Mouse (Mus musculus) left cerebral cortex, adult 11 months (tissue): ENCODE data around the gene Smg1.
A peak's percentile ranks its signal among the peaks of the same experiment; 100 is the strongest.

Experiments used
- DNase-seq: peaks from one replicate; pipeline ENCODE4 v3.0.0; 2022; ENCODE audit warnings: low spot score

Smg1 gene

GRCm38 (mm10) chr7:118243453-118244385 is at the start of gene Smg1:
Gene Smg1, minus strand, starts transcription at chr7:118243670.
- peak; percentile 97 for DNase-seq

- no peak for DNase-seq
These were observed 39.7 kb upstream of the Smg1 start for GRCm38 (mm10) chr7:118283186-118283585.

- no peak for DNase-seq
These were observed 39.1 kb upstream of the Smg1 start for GRCm38 (mm10) chr7:118282543-118282942.

- DNase-seq = no peak
These were observed 36.1 kb upstream of the Smg1 start for GRCm38 (mm10) chr7:118279521-118279920.

- no peak for DNase-seq
These were observed 34.0 kb upstream of the Smg1 start for GRCm38 (mm10) chr7:118277335-118277910.

GRCm38 (mm10) chr7:118276684-118277334 is 33.3 kb upstream of the Smg1 start:
- no peak for DNase-seq

- DNase-seq = no peak
These were observed 31.8 kb upstream of the Smg1 start for GRCm38 (mm10) chr7:118275265-118275664.

GRCm38 (mm10) chr7:118274851-118275250 is 31.4 kb upstream of the Smg1 start:
- no peak for DNase-seq

GRCm38 (mm10) chr7:118274169-118274568 is 30.7 kb upstream of the Smg1 start:
- DNase-seq = no peak

GRCm38 (mm10) chr7:118266099-118266498 is 22.6 kb upstream of the Smg1 start:
- DNase-seq = no peak

- no peak for DNase-seq
These were observed 20.1 kb upstream of the Smg1 start for GRCm38 (mm10) chr7:118263606-118264005.

GRCm38 (mm10) chr7:118262409-118262808 is 18.9 kb upstream of the Smg1 start:
- no peak for DNase-seq

GRCm38 (mm10) chr7:118259676-118260305 is 16.3 kb upstream of the Smg1 start:
- no peak for DNase-seq

- no peak for DNase-seq
These were observed 15.0 kb upstream of the Smg1 start for GRCm38 (mm10) chr7:118258451-118258850.

GRCm38 (mm10) chr7:118256740-118257139 is 13.3 kb upstream of the Smg1 start:
- DNase-seq = no peak

GRCm38 (mm10) chr7:118254460-118254859 is 11.0 kb upstream of the Smg1 start:
- no peak for DNase-seq

GRCm38 (mm10) chr7:118254015-118254414 is 10.5 kb upstream of the Smg1 start:
- DNase-seq = no peak

GRCm38 (mm10) chr7:118252979-118253378 is 9.5 kb upstream of the Smg1 start:
- no peak for DNase-seq

GRCm38 (mm10) chr7:118252349-118252748 is 8.9 kb upstream of the Smg1 start:
- no peak for DNase-seq

- DNase-seq = no peak
These were observed 8.1 kb upstream of the Smg1 start for GRCm38 (mm10) chr7:118251392-118252170.

- DNase-seq = no peak
These were observed 7.2 kb upstream of the Smg1 start for GRCm38 (mm10) chr7:118250482-118251160.
